Mouse (Mus musculus) ES-E14 (cell line): Measurements from ENCODE around the gene Sos2. TPM values are rescaled to one million over a fixed set of nuclear protein-coding genes. Genes with fewer than 3 reads are reported as not detected.
"Not testable (repeated sequence)": the region's sequence is repeated elsewhere in the genome, so short reads cannot be mapped to it uniquely, and the experiment has no call there.

ENCODE experiments used
- DNase-seq: peaks from one replicate; pipeline ENCODE4 v3.0.0-alpha.2; 2013; ENCODE audit warnings: low read depth, low spot score
- H3K27ac ChIP-seq: 2 replicates; pipeline ENCODE4 v1.5.1; 2012; ENCODE audit warnings: low read depth, mild to moderate bottlenecking, low read length, moderate library complexity, mixed read lengths; ENCODE audit not compliant: poor library complexity, insufficient read depth, severe bottlenecking
- H3K36me3 ChIP-seq: 2 replicates; pipeline ENCODE4 v1.6.1; 2012; ENCODE audit warnings: mild to moderate bottlenecking, low read length, moderate library complexity, mixed read lengths; ENCODE audit not compliant: control insufficient read depth, poor library complexity, insufficient read depth, severe bottlenecking
- H3K4me1 ChIP-seq, 2 experiments: fragments of 150-350 bp in 1 of 2; sonication (generic) in 1 of 2; 2 replicates each; pipeline ENCODE4 v1.6.1; 2012; ENCODE audit warnings: low read length in 2 of 2, mild to moderate bottlenecking in 1 of 2, mixed read lengths in 1 of 2; ENCODE audit not compliant: control insufficient read depth in 2 of 2, insufficient read depth in 2 of 2, poor library complexity in 1 of 2
- H3K4me3 ChIP-seq, 2 experiments: fragments of 150-350 bp in 1 of 2; sonication (generic) in 1 of 2; 2 replicates each; pipeline ENCODE4 v1.5.1; 2012; ENCODE audit warnings: low read length in 2 of 2, low read depth in 1 of 2, mild to moderate bottlenecking in 1 of 2, mixed read lengths in 1 of 2; ENCODE audit not compliant: insufficient read depth in 1 of 2, poor library complexity in 1 of 2, severe bottlenecking in 1 of 2
- H3K9ac ChIP-seq: 2 replicates; pipeline ENCODE4 v1.6.1; 2012; ENCODE audit warnings: low read depth, mild to moderate bottlenecking, low read length, mixed read lengths; ENCODE audit not compliant: poor library complexity, insufficient read depth, severe bottlenecking
- H3K9me3 ChIP-seq: fragments of 150-350 bp; sonication (generic); 2 replicates; pipeline ENCODE4 v1.6.1; 2012; ENCODE audit warnings: low read depth, mild to moderate bottlenecking, low read length; ENCODE audit not compliant: control insufficient read depth, insufficient read depth
- CHD2 ChIP-seq: IDR thresholded peaks from 2 replicates; pipeline ENCODE4 v1.6.1; 2014; ENCODE audit warnings: mild to moderate bottlenecking, low read depth, low read length, inconsistent platforms
- HCFC1 ChIP-seq: IDR thresholded peaks from 2 replicates; pipeline ENCODE4 v1.6.1; 2012; ENCODE audit warnings: low read length, inconsistent platforms, borderline replicate concordance; ENCODE audit not compliant: insufficient read depth
- MAFK ChIP-seq: IDR thresholded peaks from 2 replicates; pipeline ENCODE4 v1.6.1; 2014; ENCODE audit warnings: mild to moderate bottlenecking, low read depth, low read length, inconsistent platforms; ENCODE audit not compliant: insufficient read depth
- ZC3H11A ChIP-seq: IDR thresholded peaks from 2 replicates; pipeline ENCODE4 v1.6.1; 2012; ENCODE audit warnings: low read depth, mild to moderate bottlenecking, inconsistent platforms, low read length, borderline replicate concordance
- ZNF384 ChIP-seq: IDR thresholded peaks from 2 replicates; pipeline ENCODE4 v1.6.1; 2012; ENCODE audit warnings: low read depth, low read length, inconsistent platforms
- in situ Hi-C, 2 experiments: fragments of 600-800 bp; cut with MboI; formaldehyde crosslinking; loops; one replicate each; pipeline ENCODE4 v1.15.1; 2025; ENCODE audit warnings: low sequenced_read_pairs in 2 of 2, inconsistent platforms in 1 of 2; ENCODE audit not compliant: unreplicated experiment in 2 of 2
- total RNA-seq: library from RNA; depleted of rRNA; stranded (reverse); fragments of 300-350 nt; gene quantifications from 2 replicates; pipeline ENCODE4 v1.2.3, GENCODE M21; 2012

Sos2 gene
- total RNA-seq, 1 experiment = 6.9 TPM

DNA sequence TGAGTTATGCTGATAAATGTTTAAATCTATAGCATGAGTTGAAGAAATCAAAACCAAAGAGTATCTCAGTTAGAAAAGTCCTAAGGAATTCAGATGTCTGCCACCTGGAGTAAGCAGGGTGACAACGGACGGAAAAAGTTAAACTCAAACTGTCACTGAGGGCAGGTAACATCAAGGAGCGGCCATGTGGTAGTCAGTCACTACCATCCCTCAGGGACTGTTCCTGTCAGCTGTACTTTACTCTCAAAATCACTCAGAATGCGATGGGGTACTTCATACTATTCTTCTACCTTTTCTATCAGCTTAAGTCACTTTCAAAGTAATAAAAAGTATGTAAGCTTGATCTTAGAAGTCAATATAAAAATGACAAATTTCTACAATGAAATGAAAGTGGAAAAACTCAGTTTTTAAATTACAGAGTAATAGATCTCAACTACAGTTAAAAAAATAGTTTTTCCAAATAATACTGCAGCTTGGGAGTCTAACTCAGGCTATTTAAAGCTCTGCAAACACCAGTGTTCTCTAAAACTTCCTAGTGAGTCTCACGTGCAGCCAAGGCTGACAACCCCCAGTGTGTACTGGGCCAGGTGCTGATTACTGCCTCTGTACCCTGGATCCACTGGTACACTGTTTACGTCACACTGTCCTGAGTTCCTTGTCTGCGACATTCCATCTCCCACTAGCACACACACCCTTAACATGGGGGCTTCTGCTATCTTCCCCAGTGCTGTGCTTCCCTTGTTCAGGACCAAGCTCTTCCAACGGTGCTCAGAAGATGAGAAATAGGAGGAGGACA, 35.6 kb downstream of the Sos2 start:
- Histone ChIP-seq H3K4me3 (no peak overlapping the region), H3K4me1 (no peaks in the 10 kb centered on the region), H3K9me3 (no peaks in the 10 kb centered on the region), H3K27ac (no peak overlapping the region), H3K9ac (no peak overlapping the region), H3K36me3 (no peaks in the 10 kb centered on the region)
- in situ Hi-C loops = no loop called here
- no peak for TF ChIP-seq ZNF384
- no peak for TF ChIP-seq ZC3H11A
- TF ChIP-seq HCFC1 = no peak
- TF ChIP-seq MAFK = no peak
- no peak for TF ChIP-seq CHD2
- DNase-seq = no peak

DNA sequence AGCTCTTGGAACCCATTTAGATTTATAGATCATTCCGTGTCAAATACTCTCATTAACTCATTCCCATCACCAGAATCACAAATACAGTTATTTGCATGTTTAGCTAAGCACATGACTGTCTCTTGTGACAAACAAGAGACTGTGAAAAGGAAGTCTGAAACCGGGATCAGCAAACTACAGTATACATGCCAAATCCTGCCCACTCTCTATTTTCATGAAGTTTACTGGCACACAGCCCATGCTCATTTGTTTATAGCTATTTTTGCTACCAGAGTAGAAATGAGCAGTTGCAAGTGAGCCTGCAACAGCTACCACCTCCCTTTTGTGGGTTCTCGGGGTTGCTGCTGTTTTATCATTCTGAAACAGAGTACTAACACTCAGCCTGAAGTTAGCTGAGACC, 36.8 kb downstream of the Sos2 start:
- Histone ChIP-seq H3K4me1 (no peaks in the 10 kb centered on the region), H3K9me3 (no peaks in the 10 kb centered on the region), H3K4me3 (no peak overlapping the region), H3K9ac (no peak overlapping the region), H3K36me3 (no peaks in the 10 kb centered on the region; the same call in 1 of the 2 replicates), H3K27ac (no peak overlapping the region)
- no peak for DNase-seq
- in situ Hi-C loops = no loop called here
- TF ChIP-seq CHD2 (no peak), ZNF384 (no peak), ZC3H11A (no peak), HCFC1 (no peak), MAFK (no peak)

DNA sequence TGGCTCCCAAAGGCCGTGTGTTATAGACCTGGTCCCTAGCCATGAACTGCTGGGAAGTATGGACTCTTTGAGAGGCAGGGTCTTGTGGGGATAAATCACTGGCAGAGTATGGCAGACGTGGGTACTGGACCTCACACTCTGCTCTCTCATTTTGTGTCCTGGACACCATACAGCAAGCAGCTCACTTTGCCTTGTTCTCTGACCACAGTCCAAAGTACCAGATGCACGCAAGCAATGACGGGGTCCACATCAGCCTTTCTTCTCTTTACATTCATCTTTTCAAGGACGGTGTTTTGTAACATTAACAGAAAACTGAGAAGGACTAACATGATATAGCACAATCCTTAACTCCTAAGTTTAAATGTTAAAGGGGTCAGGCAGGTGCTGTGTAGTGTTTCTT, 38.8 kb downstream of the Sos2 start:
- no peak overlapping the region for H3K9ac ChIP-seq
- no peaks in the 10 kb centered on the region for H3K4me1 ChIP-seq
- TF ChIP-seq ZC3H11A = no peak
- no peak for TF ChIP-seq HCFC1
- TF ChIP-seq CHD2 = no peak
- H3K9me3 ChIP-seq = no peaks in the 10 kb centered on the region
- H3K4me3 ChIP-seq = no peak overlapping the region
- in situ Hi-C loops = no loop called here
- H3K27ac ChIP-seq = no peak overlapping the region
- H3K36me3 ChIP-seq = no peaks in the 10 kb centered on the region; the same call in 1 of the 2 replicates
- DNase-seq = no peak

GRCm38 (mm10) chr12:69634761-69635160, 46.9 kb downstream of the Sos2 start:
- no peak overlapping the region for H3K27ac ChIP-seq
- no peak overlapping the region for H3K4me3 ChIP-seq
- no peaks in the 10 kb centered on the region for H3K36me3 ChIP-seq
- TF ChIP-seq ZNF384 = no peak
- TF ChIP-seq MAFK = no peak
- no peak for TF ChIP-seq ZC3H11A
- no peak for TF ChIP-seq CHD2
- TF ChIP-seq HCFC1 = no peak
- H3K9ac ChIP-seq = no peak overlapping the region
- in situ Hi-C loops = no loop called here
- DNase-seq = no peak
- H3K4me1 ChIP-seq = no peaks in the 10 kb centered on the region
- no peaks in the 10 kb centered on the region for H3K9me3 ChIP-seq

GRCm38 (mm10) chr12:69618590-69618989, 63.1 kb downstream of the Sos2 start:
- DNase-seq, H3K4me3 ChIP-seq, H3K4me1 ChIP-seq, H3K27ac ChIP-seq, H3K9ac ChIP-seq, H3K9me3 ChIP-seq, in situ Hi-C loops, H3K36me3 ChIP-seq: not testable (repeated sequence)
